Mouse (Mus musculus) heart, embryonic 14.5 days (tissue): ENCODE measurements around the gene Gm42715. TPM values are rescaled to one million over a fixed set of nuclear protein-coding genes. Genes with fewer than 3 reads are reported as not detected.

ENCODE experiments used
- ATAC-seq: fragments of 200-750 bp; cut with Nextera tagmentation; 2 replicates; pipeline ENCODE4 v1.8.0; 2017; ENCODE audit warnings: low read depth, moderate TSS enrichment; ENCODE audit not compliant: insufficient number of reproducible peaks, insufficient read depth, low FRiP score
- H3K27ac ChIP-seq, 2 experiments: fragments of 200-500 bp in 1 of 2; fragments of 300-500 bp in 1 of 2; sonication (generic) in 1 of 2; replicated peaks in 1 of 2; 2 replicates each; pipeline ENCODE4 v1.5.1; 2012 to 2014; ENCODE audit warnings: low read depth in 2 of 2, low read length in 2 of 2, control low read depth in 1 of 2, mild to moderate bottlenecking in 1 of 2, mixed read lengths in 1 of 2; ENCODE audit not compliant: control insufficient read depth in 1 of 2, insufficient read depth in 1 of 2
- H3K27me3 ChIP-seq: fragments of 300-500 bp; sonication (generic); 2 replicates; pipeline ENCODE4 v1.6.1; 2014; ENCODE audit warnings: mild to moderate bottlenecking, low read length, control low read depth; ENCODE audit not compliant: control insufficient read depth, insufficient read depth
- H3K36me3 ChIP-seq: fragments of 300-500 bp; sonication (generic); 2 replicates; pipeline ENCODE4 v1.6.1; 2014; ENCODE audit warnings: mild to moderate bottlenecking, control low read depth, low read length, mixed read lengths; ENCODE audit not compliant: control insufficient read depth, insufficient read depth
- H3K4me1 ChIP-seq, 2 experiments: fragments of 200-500 bp in 1 of 2; fragments of 300-500 bp in 1 of 2; sonication (generic) in 1 of 2; 2 replicates each; pipeline ENCODE4 v1.6.1; 2012 to 2014; ENCODE audit warnings: low read length in 2 of 2, control low read depth in 1 of 2, mixed read lengths in 1 of 2; ENCODE audit not compliant: control insufficient read depth in 2 of 2, insufficient read depth in 2 of 2
- H3K4me2 ChIP-seq: fragments of 300-500 bp; sonication (generic); 2 replicates; pipeline ENCODE4 v1.6.1; 2014; ENCODE audit warnings: mild to moderate bottlenecking, low read length
- H3K4me3 ChIP-seq, 2 experiments: fragments of 200-500 bp in 1 of 2; fragments of 300-500 bp in 1 of 2; sonication (generic) in 1 of 2; 2 replicates each; pipeline ENCODE4 v1.5.1; 2012 to 2014; ENCODE audit warnings: low read length in 2 of 2, mild to moderate bottlenecking in 2 of 2, control low read depth in 1 of 2, low read depth in 1 of 2, moderate library complexity in 1 of 2; ENCODE audit not compliant: control insufficient read depth in 1 of 2, insufficient read depth in 1 of 2
- H3K9ac ChIP-seq: fragments of 300-500 bp; sonication (generic); 2 replicates; pipeline ENCODE4 v1.6.1; 2014; ENCODE audit warnings: mild to moderate bottlenecking, low read length
- H3K9me3 ChIP-seq: fragments of 300-500 bp; sonication (generic); 2 replicates; pipeline ENCODE4 v1.6.1; 2016; ENCODE audit warnings: low read length, control low read depth; ENCODE audit not compliant: control insufficient read depth
- WGBS: fragments of 180-500 bp; shearing (Covaris S2); extraction: QIAGEN DNeasy Blood & Tissue Kit; methylation state at CpG from one replicate; pipeline ENCODE4 v1.1.7; 2014; 5-methylcytosine and 5-hydroxymethylcytosine counted together
- polyA plus RNA-seq: library from polyadenylated mRNA; unstranded; fragments of >200 nt; fragmentation: Nextera tagmentation; extraction: Ambion mirVana; gene quantifications from 2 replicates; pipeline ENCODE4 v1.2.1, GENCODE M21; 2014

The Gm42715 gene
- polyA plus RNA-seq, 1 experiment from 2014 or later = 11.3 TPM

DNA sequence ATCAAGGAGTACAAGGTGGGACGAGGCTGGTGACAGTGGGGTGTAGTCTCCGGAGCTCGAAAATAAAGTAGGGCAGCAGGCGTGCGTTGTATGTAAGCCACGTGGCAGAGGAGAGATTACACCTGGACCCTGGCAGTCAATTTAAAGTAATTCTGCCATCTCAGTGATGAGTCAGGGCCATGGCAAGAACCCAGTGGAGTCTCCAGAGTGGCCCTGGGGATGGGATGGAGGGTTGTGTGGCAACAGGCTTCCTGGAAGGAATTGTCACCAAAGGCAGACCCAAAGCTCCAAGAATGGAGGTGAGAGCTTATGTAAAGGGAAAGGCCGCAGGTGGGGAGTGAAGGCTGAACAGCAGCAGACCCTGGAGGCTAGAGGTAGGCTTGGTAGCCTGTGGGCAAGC is 81.2 kb downstream of the Gm42715 start:
- Histone ChIP-seq H3K4me2 (no peak overlapping the region), H3K27ac (no peak overlapping the region), H3K9me3 (no peaks in the 10 kb centered on the region), H3K27me3 (no peaks in the 10 kb centered on the region), H3K9ac (no peak overlapping the region), H3K36me3 (peaks cover 97% of the 10 kb centered on the region), H3K4me1 (no peaks in the 10 kb centered on the region), H3K4me3 (no peak overlapping the region)
- 95% methylated on average over 7 of the region's 7 CpGs for WGBS
- ATAC-seq = no peak

- no peak overlapping the region for H3K4me2 ChIP-seq
- no peak overlapping the region for H3K9ac ChIP-seq
- H3K36me3 ChIP-seq = peaks cover 93% of the 10 kb centered on the region
- H3K4me1 ChIP-seq = no peaks in the 10 kb centered on the region
- no peak for ATAC-seq
- H3K4me3 ChIP-seq = no peak overlapping the region
- 81% methylated on average over 4 of the region's 4 CpGs for WGBS
- no peaks in the 10 kb centered on the region for H3K27me3 ChIP-seq
- no peak overlapping the region for H3K27ac ChIP-seq
- no peaks in the 10 kb centered on the region for H3K9me3 ChIP-seq
These were observed 82.4 kb downstream of the Gm42715 start for GRCm38 (mm10) chr7:127601735-127602134.

- Histone ChIP-seq H3K4me3 (no peak overlapping the region), H3K9ac (no peak overlapping the region), H3K27ac (no peak overlapping the region), H3K4me1 (no peaks in the 10 kb centered on the region), H3K36me3 (peaks cover 93% of the 10 kb centered on the region), H3K4me2 (no peak overlapping the region), H3K27me3 (no peaks in the 10 kb centered on the region), H3K9me3 (no peaks in the 10 kb centered on the region)
- ATAC-seq = no peak
- 85% methylated on average over 2 of the region's 2 CpGs for WGBS
These were observed 83.5 kb downstream of the Gm42715 start for GRCm38 (mm10) chr7:127602903-127603302.

DNA sequence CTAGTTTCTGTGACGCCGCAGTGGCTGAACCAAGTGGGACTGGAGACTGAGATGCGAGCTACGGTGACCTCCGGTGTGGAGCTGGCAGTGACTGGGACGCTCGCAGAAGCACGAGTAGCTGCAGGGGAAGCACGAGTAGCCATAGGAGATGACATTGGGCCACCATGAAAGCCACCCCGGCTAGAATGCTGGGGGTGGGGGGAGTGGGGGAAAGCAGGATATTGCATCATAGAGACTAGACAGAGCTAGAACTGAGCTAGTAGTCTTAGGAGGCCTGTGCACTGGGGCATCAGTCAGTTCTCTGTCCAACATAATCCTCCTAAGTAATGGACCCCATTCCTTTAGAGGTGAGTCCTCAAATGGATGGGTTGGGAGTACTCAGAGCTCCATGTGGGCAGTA is 84.9 kb downstream of the Gm42715 start:
- Histone ChIP-seq H3K36me3 (peaks cover 93% of the 10 kb centered on the region), H3K27ac (no peak overlapping the region), H3K9me3 (no peaks in the 10 kb centered on the region), H3K9ac (no peak overlapping the region), H3K27me3 (no peaks in the 10 kb centered on the region), H3K4me1 (no peaks in the 10 kb centered on the region), H3K4me3 (no peak overlapping the region), H3K4me2 (no peak overlapping the region)
- no peak for ATAC-seq
- WGBS = 89% methylated on average over 10 of the region's 10 CpGs

- H3K4me3 ChIP-seq = no peak overlapping the region
- WGBS = 87% methylated on average over 6 of the region's 6 CpGs
- ATAC-seq = no peak
- H3K9ac ChIP-seq = no peak overlapping the region
- H3K27ac ChIP-seq = no peak overlapping the region
- H3K27me3 ChIP-seq = no peaks in the 10 kb centered on the region
- peaks cover 93% of the 10 kb centered on the region for H3K36me3 ChIP-seq
- peaks cover 7% of the 10 kb centered on the region; the same call in 1 of the 2 replicates for H3K9me3 ChIP-seq
- H3K4me2 ChIP-seq = no peak overlapping the region
- no peaks in the 10 kb centered on the region for H3K4me1 ChIP-seq
These were observed 87.8 kb downstream of the Gm42715 start for GRCm38 (mm10) chr7:127607150-127607549.

- peaks cover 8 to 13% of the 10 kb centered on the region in 2 experiments for H3K4me1 ChIP-seq
- no peaks in the 10 kb centered on the region for H3K27me3 ChIP-seq
- 97% methylated on average over 29 of the region's 29 CpGs for WGBS
- H3K9ac ChIP-seq = no peak overlapping the region
- no peak overlapping the region for H3K4me2 ChIP-seq
- H3K36me3 ChIP-seq = peaks cover 65% of the 10 kb centered on the region
- no peak overlapping the region for H3K4me3 ChIP-seq
- no peak for ATAC-seq
- H3K27ac ChIP-seq = no peak overlapping the region
- H3K9me3 ChIP-seq = peaks cover 7% of the 10 kb centered on the region; the same call in 1 of the 2 replicates
These were observed 91.6 kb downstream of the Gm42715 start for GRCm38 (mm10) chr7:127611011-127611410.

GRCm38 (mm10) chr7:127611561-127611960 is 92.2 kb downstream of the Gm42715 start:
- ATAC-seq = no peak
- H3K9me3 ChIP-seq = peaks cover 7% of the 10 kb centered on the region; the same call in 1 of the 2 replicates
- no peak overlapping the region for H3K4me2 ChIP-seq
- WGBS = 98% methylated on average over 26 of the region's 26 CpGs
- no peak overlapping the region for H3K4me3 ChIP-seq
- peaks cover 8 to 13% of the 10 kb centered on the region in 2 experiments for H3K4me1 ChIP-seq
- peaks cover 61% of the 10 kb centered on the region for H3K36me3 ChIP-seq
- no peak overlapping the region for H3K9ac ChIP-seq
- H3K27me3 ChIP-seq = no peaks in the 10 kb centered on the region
- H3K27ac ChIP-seq = no peak overlapping the region

GRCm38 (mm10) chr7:127613501-127613900 is 94.1 kb downstream of the Gm42715 start:
- H3K9me3 ChIP-seq = peaks cover 7% of the 10 kb centered on the region; the same call in 1 of the 2 replicates
- peaks cover 43% of the 10 kb centered on the region for H3K36me3 ChIP-seq
- ATAC-seq = no peak
- 73% methylated on average over 8 of the region's 8 CpGs for WGBS
- H3K4me3 ChIP-seq = peak overlapping the region; percentile 87 to 94; a peak in 2 of 4 replicates
- H3K4me2 ChIP-seq = peak overlapping the region; percentile 76
- H3K4me1 ChIP-seq = peaks cover 8 to 13% of the 10 kb centered on the region in 2 experiments
- H3K9ac ChIP-seq = peak overlapping the region; percentile 94
- H3K27ac ChIP-seq = 0 out of 4 replicates have a peak overlapping the region, but pooled peaks of 1 of the 2 experiments have one; percentile 89
- no peaks in the 10 kb centered on the region for H3K27me3 ChIP-seq
